Mouse (Mus musculus) kidney, adult 9 months (tissue): ENCODE data around the gene Lrrfip2.

Experiments
- DNase-seq: peaks from one replicate; pipeline ENCODE4 v3.0.0; 2022

Gene Lrrfip2

GRCm38 (mm10) chr9:111118252-111118890 is 979 bp downstream of the Lrrfip2 start:
- DNase-seq = peak; percentile 82

- peak; percentile 42 for DNase-seq
Observed at GRCm38 (mm10) chr9:111118891-111119441, 1.6 kb downstream of the Lrrfip2 start.

GRCm38 (mm10) chr9:111122446-111122845 is 5.1 kb downstream of the Lrrfip2 start:
- DNase-seq = peak; percentile 35

GRCm38 (mm10) chr9:111123336-111123735 is 5.9 kb downstream of the Lrrfip2 start:
- DNase-seq = peak; percentile 65

- no peak for DNase-seq
Observed at GRCm38 (mm10) chr9:111124440-111124839, 7.0 kb downstream of the Lrrfip2 start.

- DNase-seq = no peak
Observed at GRCm38 (mm10) chr9:111126735-111127134, 9.3 kb downstream of the Lrrfip2 start.

GRCm38 (mm10) chr9:111127749-111128148 is 10.4 kb downstream of the Lrrfip2 start:
- DNase-seq = no peak

GRCm38 (mm10) chr9:111130126-111130525 is 12.7 kb downstream of the Lrrfip2 start:
- DNase-seq = no peak

- no peak for DNase-seq
Observed at GRCm38 (mm10) chr9:111138161-111138560, 20.8 kb downstream of the Lrrfip2 start.

- no peak for DNase-seq
Observed at GRCm38 (mm10) chr9:111142721-111143120, 25.3 kb downstream of the Lrrfip2 start.

GRCm38 (mm10) chr9:111143387-111143786 is 26.0 kb downstream of the Lrrfip2 start:
- no peak for DNase-seq

GRCm38 (mm10) chr9:111144711-111145110 is 27.3 kb downstream of the Lrrfip2 start:
- no peak for DNase-seq

- no peak for DNase-seq
Observed at GRCm38 (mm10) chr9:111145497-111146190, 28.3 kb downstream of the Lrrfip2 start.

GRCm38 (mm10) chr9:111146216-111146798 is 28.9 kb downstream of the Lrrfip2 start:
- no peak for DNase-seq

GRCm38 (mm10) chr9:111148006-111148405 is 30.6 kb downstream of the Lrrfip2 start:
- no peak for DNase-seq

GRCm38 (mm10) chr9:111148414-111148813 is 31.0 kb downstream of the Lrrfip2 start:
- DNase-seq = no peak

- peak; percentile 91 for DNase-seq
Observed at GRCm38 (mm10) chr9:111149188-111149945, 32.0 kb downstream of the Lrrfip2 start.

GRCm38 (mm10) chr9:111152314-111152897 is 35.0 kb downstream of the Lrrfip2 start:
- DNase-seq = no peak

- DNase-seq = no peak
Observed at GRCm38 (mm10) chr9:111153026-111153425, 35.6 kb downstream of the Lrrfip2 start.

GRCm38 (mm10) chr9:111155764-111156458 is 38.5 kb downstream of the Lrrfip2 start:
- DNase-seq = no peak

- no peak for DNase-seq
Observed at GRCm38 (mm10) chr9:111159562-111159961, 42.2 kb downstream of the Lrrfip2 start.

- no peak for DNase-seq
Observed at GRCm38 (mm10) chr9:111161213-111161612, 43.8 kb downstream of the Lrrfip2 start.
